Mouse (Mus musculus) ES-E14 (cell line): ENCODE data around the gene Zmym2.

Source experiments
- CHD2 ChIP-seq: IDR thresholded peaks from 2 replicates; pipeline ENCODE4 v1.6.1; 2014; ENCODE audit warnings: mild to moderate bottlenecking, low read depth, low read length, inconsistent platforms
- HCFC1 ChIP-seq: IDR thresholded peaks from 2 replicates; pipeline ENCODE4 v1.6.1; 2012; ENCODE audit warnings: low read length, inconsistent platforms, borderline replicate concordance; ENCODE audit not compliant: insufficient read depth
- MAFK ChIP-seq: IDR thresholded peaks from 2 replicates; pipeline ENCODE4 v1.6.1; 2014; ENCODE audit warnings: mild to moderate bottlenecking, low read depth, low read length, inconsistent platforms; ENCODE audit not compliant: insufficient read depth
- ZNF384 ChIP-seq: IDR thresholded peaks from 2 replicates; pipeline ENCODE4 v1.6.1; 2012; ENCODE audit warnings: low read depth, low read length, inconsistent platforms

DNA sequence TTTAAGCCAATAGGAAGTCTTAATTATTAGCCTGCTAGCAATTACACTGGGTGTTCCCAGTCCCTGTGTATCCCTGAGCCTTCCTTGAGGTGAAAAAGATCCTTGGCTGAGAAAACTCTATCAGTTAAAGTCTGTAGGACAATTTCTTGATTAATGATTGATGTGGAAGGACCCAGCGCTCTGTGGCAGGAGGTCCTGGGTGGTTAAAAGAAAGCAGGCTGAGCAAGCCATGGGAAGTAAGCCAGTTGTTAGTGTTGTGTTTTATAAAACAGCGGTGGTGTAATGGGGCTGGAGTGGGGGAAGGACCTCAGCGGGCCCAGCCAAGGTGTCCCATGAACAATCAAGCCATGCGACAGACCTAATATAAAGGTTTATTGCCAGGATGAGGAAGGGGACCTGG lies 42.4 kb upstream of the Zmym2 start:
- TF ChIP-seq MAFK (no peak), CHD2 (no peak), HCFC1 (no peak), ZNF384 (no peak)
